Mouse (Mus musculus): ENCODE data around the gene Npas4. TPM values are rescaled to one million over a fixed set of nuclear protein-coding genes. Genes with fewer than 3 reads are reported as not detected.

The Npas4 gene
- polyA plus RNA-seq (2015; fragmentation: Nextera tagmentation; extraction: Ambion mirVana): not detected in 2 replicates

GRCm38 (mm10) chr19:4990256-4990625 lies at the start of gene Npas4:
Npas4 (minus strand) TSS chr19:4990316.
- Histone ChIP-seq H3K27ac (ENCODE audit: low read length) (no peak within 1 kb of the TSS), H3K4me3 (ENCODE audit: low read depth, low read length) (no peak within 1 kb of the TSS), H3K4me1 (ENCODE audit: control insufficient read depth, low read depth, low read length) (no peaks in the 10 kb centered on the region), H3K4me2 (ENCODE audit: low read depth, low read length) (no peak within 1 kb of the TSS), H3K9ac (ENCODE audit: low read depth, low read length) (no peak within 1 kb of the TSS), H3K27me3 (ENCODE audit: control insufficient read depth, insufficient read depth, low read depth, low read length) (peaks cover 32% of the 10 kb centered on the region), H3K9me3 (replicated peaks; ENCODE audit: control insufficient read depth, low read length) (no peaks in the 10 kb centered on the region), H3K36me3 (ENCODE audit: control insufficient read depth, insufficient read depth) (no peaks in the 10 kb centered on the region)
- 21% methylated on average over 4 of the region's 4 CpGs for WGBS (ENCODE audit: insufficient replicate concordance)
- no peak for ATAC-seq (ENCODE audit: low read depth)

DNA sequence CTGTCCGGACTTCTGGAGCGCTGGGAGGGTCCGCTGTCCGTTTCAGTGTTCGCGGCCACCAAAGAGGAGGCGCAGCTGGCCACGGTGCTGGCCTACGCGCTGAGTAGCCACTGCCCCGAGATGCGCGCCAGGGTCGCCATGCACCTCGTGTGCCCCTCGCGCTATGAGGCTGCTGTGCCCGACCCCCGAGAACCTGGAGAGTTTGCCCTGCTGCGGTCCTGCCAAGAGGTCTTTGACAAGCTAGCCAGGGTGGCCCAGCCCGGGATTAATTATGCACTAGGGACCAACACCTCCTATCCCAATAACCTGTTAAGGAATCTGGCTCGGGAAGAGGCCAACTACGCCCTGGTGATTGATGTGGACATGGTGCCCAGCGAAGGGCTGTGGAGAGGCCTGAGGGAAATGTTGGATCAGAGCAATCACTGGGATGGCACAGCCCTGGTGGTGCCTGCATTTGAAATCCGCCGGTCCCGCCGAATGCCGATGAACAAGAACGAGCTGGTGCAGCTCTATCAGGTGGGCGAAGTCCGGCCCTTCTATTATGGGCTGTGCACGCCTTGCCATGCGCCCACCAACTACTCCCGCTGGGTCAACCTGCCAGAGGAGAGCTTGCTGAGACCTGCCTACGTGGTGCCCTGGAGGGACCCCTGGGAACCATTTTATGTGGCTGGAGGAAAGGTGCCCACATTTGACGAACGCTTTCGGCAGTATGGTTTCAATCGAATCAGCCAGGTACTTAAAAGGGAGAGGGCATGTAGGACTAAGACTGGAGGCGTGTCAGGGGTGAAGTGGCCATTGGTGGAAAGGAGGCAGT lies 49.4 kb upstream of the Npas4 start:
- peaks cover 35% of the 10 kb centered on the region for H3K4me1 ChIP-seq (ENCODE audit: control insufficient read depth, low read depth, low read length)
- peak overlapping the region; percentile 94 for H3K4me2 ChIP-seq (ENCODE audit: low read depth, low read length)
- peak overlapping the region; percentile 75 for H3K9ac ChIP-seq (ENCODE audit: low read depth, low read length)
- H3K27me3 ChIP-seq (ENCODE audit: control insufficient read depth, insufficient read depth, low read depth, low read length): no peaks in the 10 kb centered on the region; the same call in 1 of the 2 replicates
- no peak for ATAC-seq (ENCODE audit: low read depth)
- 24% methylated on average over 41 of the region's 41 CpGs for WGBS (ENCODE audit: insufficient replicate concordance)
- no peaks in the 10 kb centered on the region for H3K36me3 ChIP-seq (ENCODE audit: control insufficient read depth, insufficient read depth)
- H3K9me3 ChIP-seq (replicated peaks; ENCODE audit: control insufficient read depth, low read length): no peaks in the 10 kb centered on the region
- H3K4me3 ChIP-seq (ENCODE audit: low read depth, low read length): peak overlapping the region; percentile 72
- 0 out of 2 replicates have a peak overlapping the region, but pooled peaks have one; percentile 20 for H3K27ac ChIP-seq (ENCODE audit: low read length)

DNA sequence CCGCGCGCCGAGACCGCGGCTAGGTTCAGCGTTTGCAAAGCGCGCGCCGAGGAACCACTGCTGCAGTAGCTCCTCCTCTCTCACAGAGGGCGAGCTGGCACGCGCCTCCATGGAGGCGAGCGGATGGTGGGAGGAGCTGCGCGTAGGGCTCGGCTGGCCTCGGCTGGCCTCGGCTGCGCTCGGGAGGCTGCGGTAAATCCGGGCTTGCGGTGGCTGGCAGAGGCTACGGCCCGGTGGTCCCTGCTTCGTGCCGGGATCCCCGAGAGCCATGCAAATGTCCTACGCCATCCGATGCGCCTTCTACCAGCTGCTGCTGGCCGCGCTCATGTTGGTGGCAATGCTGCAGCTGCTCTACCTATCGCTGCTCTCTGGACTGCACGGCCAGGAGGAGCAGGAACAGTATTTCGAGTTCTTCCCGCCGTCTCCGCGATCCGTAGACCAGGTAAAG lies 48.6 kb upstream of the Npas4 start, which contains the start of the genes B4gat1 and AC124502.3:
Gene B4gat1, plus strand, starts transcription at position 118 of the 448 bp plus-strand sequence.
Gene AC124502.3, plus strand, starts transcription at position 183 of the 448 bp plus-strand sequence.
- peak; percentile 82 for ATAC-seq (ENCODE audit: low read depth)
- Histone ChIP-seq H3K36me3 (ENCODE audit: control insufficient read depth, insufficient read depth) (no peaks in the 10 kb centered on the region), H3K4me3 (ENCODE audit: low read depth, low read length) (peak within 1 kb of the TSS; percentile 72), H3K4me1 (ENCODE audit: control insufficient read depth, low read depth, low read length) (peaks cover 35% of the 10 kb centered on the region), H3K9me3 (replicated peaks; ENCODE audit: control insufficient read depth, low read length) (no peaks in the 10 kb centered on the region), H3K27me3 (ENCODE audit: control insufficient read depth, insufficient read depth, low read depth, low read length) (no peaks in the 10 kb centered on the region; the same call in 1 of the 2 replicates), H3K4me2 (ENCODE audit: low read depth, low read length) (peak within 1 kb of the TSS; percentile 94), H3K9ac (ENCODE audit: low read depth, low read length) (peak within 1 kb of the TSS; percentile 75), H3K27ac (ENCODE audit: low read length) (peak within 1 kb of the TSS; percentile 20; the same call in 1 of the 2 replicates)
- under 1% methylated on average over 41 of the region's 44 CpGs for WGBS (ENCODE audit: insufficient replicate concordance)

DNA sequence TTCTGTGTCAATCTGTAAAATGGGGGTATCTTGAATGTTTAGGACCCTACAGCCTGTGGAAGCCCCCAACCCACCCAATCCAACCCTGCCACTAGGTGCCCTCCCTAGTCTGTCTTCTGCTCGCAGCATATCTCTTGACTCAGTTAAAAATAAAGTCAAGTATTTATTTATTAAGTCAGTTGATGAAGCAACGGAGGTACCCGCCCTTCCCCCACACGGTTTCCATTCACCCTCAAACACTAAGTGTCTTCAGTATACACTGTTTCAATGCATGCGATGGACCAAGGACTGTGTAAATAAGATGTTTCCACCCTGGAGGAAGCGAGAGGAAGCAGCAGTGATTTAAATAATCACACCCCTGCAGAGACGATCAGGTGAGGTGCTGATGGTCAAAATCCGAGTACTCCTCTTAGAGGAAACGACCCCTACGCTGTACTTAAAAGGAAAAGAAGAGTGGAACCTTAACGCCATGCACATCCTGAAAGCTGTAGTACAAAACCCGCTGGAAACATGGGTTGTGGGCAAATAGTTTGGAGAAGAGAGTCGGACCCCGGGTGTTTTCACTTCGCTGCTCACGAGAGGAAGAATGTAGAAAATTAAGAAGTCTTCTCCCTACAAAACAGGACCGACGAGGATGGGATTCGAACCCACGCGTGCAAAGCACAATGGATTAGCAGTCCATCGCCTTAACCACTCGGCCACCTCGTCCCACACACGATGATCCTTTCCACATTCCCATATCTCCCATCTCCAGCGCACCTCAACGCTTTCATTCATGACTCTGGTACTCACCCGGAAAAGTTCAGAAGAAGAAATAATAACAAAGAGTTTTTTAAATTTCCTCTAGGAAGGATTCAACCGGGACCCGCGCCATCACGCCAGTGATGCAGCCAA lies 47.8 kb upstream of the Npas4 start:
- H3K27me3 ChIP-seq (ENCODE audit: control insufficient read depth, insufficient read depth, low read depth, low read length): no peaks in the 10 kb centered on the region; the same call in 1 of the 2 replicates
- H3K9ac ChIP-seq (ENCODE audit: low read depth, low read length): peak overlapping the region; percentile 75
- H3K27ac ChIP-seq (ENCODE audit: low read length): no peak overlapping the region
- H3K36me3 ChIP-seq (ENCODE audit: control insufficient read depth, insufficient read depth): no peaks in the 10 kb centered on the region
- H3K4me1 ChIP-seq (ENCODE audit: control insufficient read depth, low read depth, low read length): peaks cover 35% of the 10 kb centered on the region
- H3K4me2 ChIP-seq (ENCODE audit: low read depth, low read length): peak overlapping the region; percentile 94
- 5% methylated on average over 32 of the region's 32 CpGs for WGBS (ENCODE audit: insufficient replicate concordance)
- no peaks in the 10 kb centered on the region for H3K9me3 ChIP-seq (replicated peaks; ENCODE audit: control insufficient read depth, low read length)
- ATAC-seq (ENCODE audit: low read depth): peak; percentile 45
- H3K4me3 ChIP-seq (ENCODE audit: low read depth, low read length): peak overlapping the region; percentile 72

GRCm38 (mm10) chr19:5036577-5036976 lies 46.5 kb upstream of the Npas4 start:
- Histone ChIP-seq H3K27me3 (ENCODE audit: control insufficient read depth, insufficient read depth, low read depth, low read length) (no peaks in the 10 kb centered on the region; the same call in 1 of the 2 replicates), H3K4me3 (ENCODE audit: low read depth, low read length) (no peak overlapping the region), H3K9me3 (replicated peaks; ENCODE audit: control insufficient read depth, low read length) (no peaks in the 10 kb centered on the region), H3K4me1 (ENCODE audit: control insufficient read depth, low read depth, low read length) (peaks cover 24% of the 10 kb centered on the region), H3K36me3 (ENCODE audit: control insufficient read depth, insufficient read depth) (no peaks in the 10 kb centered on the region), H3K27ac (ENCODE audit: low read length) (no peak overlapping the region), H3K4me2 (ENCODE audit: low read depth, low read length) (no peak overlapping the region), H3K9ac (ENCODE audit: low read depth, low read length) (no peak overlapping the region)
- ATAC-seq (ENCODE audit: low read depth): no peak
- WGBS (ENCODE audit: insufficient replicate concordance): 70% methylated on average over 4 of the region's 4 CpGs

DNA sequence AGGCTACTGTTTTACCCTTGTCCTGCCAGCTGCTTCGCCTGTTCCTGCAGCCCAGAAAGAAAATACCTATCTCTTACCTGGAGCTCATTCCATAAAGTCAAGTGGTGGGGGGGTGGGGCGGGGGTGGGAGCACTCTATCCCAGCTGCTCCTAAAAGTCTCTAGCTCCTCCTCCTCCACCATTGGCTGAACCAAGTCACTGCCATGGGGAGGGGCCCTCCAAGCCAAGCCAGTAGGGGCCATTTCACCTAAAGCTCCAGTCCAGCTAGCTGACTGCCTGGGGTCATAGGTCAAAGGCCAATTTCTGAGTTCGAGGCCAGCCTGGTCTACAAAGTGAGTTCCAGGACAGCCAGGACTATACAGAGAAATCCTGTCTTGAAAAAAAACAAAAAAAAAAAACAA lies 42.6 kb upstream of the Npas4 start:
- Histone ChIP-seq H3K9me3 (replicated peaks; ENCODE audit: control insufficient read depth, low read length) (no peaks in the 10 kb centered on the region), H3K4me3 (ENCODE audit: low read depth, low read length) (no peak overlapping the region), H3K9ac (ENCODE audit: low read depth, low read length) (no peak overlapping the region), H3K4me2 (ENCODE audit: low read depth, low read length) (no peak overlapping the region), H3K4me1 (ENCODE audit: control insufficient read depth, low read depth, low read length) (peaks cover under 1% of the 10 kb centered on the region; the same call in 1 of the 2 replicates), H3K27ac (ENCODE audit: low read length) (no peak overlapping the region), H3K36me3 (ENCODE audit: control insufficient read depth, insufficient read depth) (no peaks in the 10 kb centered on the region), H3K27me3 (ENCODE audit: control insufficient read depth, insufficient read depth, low read depth, low read length) (no peaks in the 10 kb centered on the region)
- WGBS (ENCODE audit: insufficient replicate concordance): 62% methylated on average over 3 of the region's 3 CpGs
- no peak for ATAC-seq (ENCODE audit: low read depth)

DNA sequence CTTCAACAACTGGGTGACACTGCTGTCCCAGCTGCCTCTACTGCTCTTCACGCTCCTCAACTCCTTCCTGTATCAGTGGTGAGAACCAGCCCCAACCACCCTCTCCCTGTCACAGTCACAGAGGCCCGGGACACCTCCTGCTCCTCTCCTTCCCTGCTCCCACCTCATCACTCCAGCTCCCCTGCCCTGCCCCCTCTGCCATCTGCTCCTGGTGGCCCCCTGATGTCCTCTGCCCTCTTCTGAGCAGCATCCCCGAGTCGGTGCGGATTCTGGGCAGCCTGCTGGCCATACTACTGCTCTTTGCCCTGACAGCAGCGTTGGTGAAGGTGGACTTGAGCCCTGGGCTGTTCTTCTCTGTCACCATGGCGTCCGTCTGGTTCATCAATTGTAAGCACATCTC lies 36.0 kb upstream of the Npas4 start:
- no peak overlapping the region for H3K9ac ChIP-seq (ENCODE audit: low read depth, low read length)
- H3K27me3 ChIP-seq (ENCODE audit: control insufficient read depth, insufficient read depth, low read depth, low read length): no peaks in the 10 kb centered on the region
- no peaks in the 10 kb centered on the region for H3K9me3 ChIP-seq (replicated peaks; ENCODE audit: control insufficient read depth, low read length)
- H3K4me2 ChIP-seq (ENCODE audit: low read depth, low read length): no peak overlapping the region
- H3K4me1 ChIP-seq (ENCODE audit: control insufficient read depth, low read depth, low read length): peaks cover 8% of the 10 kb centered on the region
- no peak overlapping the region for H3K4me3 ChIP-seq (ENCODE audit: low read depth, low read length)
- H3K36me3 ChIP-seq (ENCODE audit: control insufficient read depth, insufficient read depth): no peaks in the 10 kb centered on the region
- WGBS (ENCODE audit: insufficient replicate concordance): 72% methylated on average over 8 of the region's 8 CpGs
- H3K27ac ChIP-seq (ENCODE audit: low read length): no peak overlapping the region
- no peak for ATAC-seq (ENCODE audit: low read depth)

DNA sequence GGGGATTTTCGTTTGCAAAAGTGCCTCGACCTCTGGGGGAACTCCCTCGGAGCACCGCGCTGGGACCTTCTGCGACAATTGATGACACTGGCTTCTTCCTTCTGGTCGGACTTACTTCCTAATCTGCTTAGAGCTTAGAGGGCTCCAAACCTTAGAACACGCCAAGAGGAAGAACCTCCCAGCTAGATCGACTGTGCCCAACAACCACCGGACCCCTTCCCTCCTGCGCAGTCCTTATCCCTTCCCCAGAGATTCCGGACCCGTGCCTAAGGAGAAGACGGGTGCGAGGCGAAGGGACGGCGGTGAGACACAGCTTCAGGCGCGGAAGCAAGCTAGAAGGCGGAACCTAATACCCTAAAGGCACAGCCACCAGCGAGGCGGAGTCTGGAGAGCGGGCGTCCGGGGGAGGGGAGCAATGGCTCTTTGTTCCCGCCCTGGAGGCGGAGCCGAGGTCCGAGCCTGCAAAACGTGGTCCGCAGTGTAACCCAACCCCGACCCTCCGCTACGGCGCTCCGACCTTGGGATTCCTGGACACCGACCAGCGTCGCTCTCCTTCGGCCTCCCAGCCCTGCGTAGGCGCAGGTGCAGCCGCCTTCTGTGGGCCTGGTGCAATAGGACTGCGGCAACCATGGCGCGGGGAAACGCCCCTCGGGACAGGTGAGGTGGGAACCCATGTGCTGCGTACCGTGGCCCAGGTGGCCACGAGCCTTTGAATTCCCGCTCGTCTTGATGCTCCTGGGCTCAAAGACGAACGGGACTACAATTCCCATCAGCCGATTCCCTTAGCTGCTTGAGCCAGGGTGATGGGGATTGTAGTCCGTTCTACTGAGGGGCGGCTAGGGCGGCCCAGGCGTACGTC lies 33.7 kb upstream of the Npas4 start, which contains the start of gene Slc29a2:
Gene Slc29a2, plus strand, starts transcription at position 240 of the 859 bp plus-strand sequence.
- H3K4me3 ChIP-seq (ENCODE audit: low read depth, low read length): peak within 1 kb of the TSS; percentile 73
- no peaks in the 10 kb centered on the region for H3K9me3 ChIP-seq (replicated peaks; ENCODE audit: control insufficient read depth, low read length)
- WGBS (ENCODE audit: insufficient replicate concordance): under 1% methylated on average over 62 of the region's 62 CpGs
- H3K36me3 ChIP-seq (ENCODE audit: control insufficient read depth, insufficient read depth): no peaks in the 10 kb centered on the region
- H3K9ac ChIP-seq (ENCODE audit: low read depth, low read length): peak within 1 kb of the TSS; percentile 76
- H3K4me2 ChIP-seq (ENCODE audit: low read depth, low read length): peak within 1 kb of the TSS; percentile 86
- peak within 1 kb of the TSS; percentile 69 for H3K27ac ChIP-seq (ENCODE audit: low read length)
- H3K27me3 ChIP-seq (ENCODE audit: control insufficient read depth, insufficient read depth, low read depth, low read length): no peaks in the 10 kb centered on the region
- peak; percentile 93 for ATAC-seq (ENCODE audit: low read depth)
- peaks cover 8% of the 10 kb centered on the region for H3K4me1 ChIP-seq (ENCODE audit: control insufficient read depth, low read depth, low read length)

Measured in liver, embryonic 16.5 days (tissue).